Mouse (Mus musculus): Measurements from ENCODE around the gene Exoc3l2. TPM values are rescaled to one million over a fixed set of nuclear protein-coding genes. Genes with fewer than 3 reads are reported as not detected.

Exoc3l2 gene
- 4.9 TPM for polyA plus RNA-seq (2014; fragmentation: Illumina TruSeq; extraction: RNeasy Lipid Tissue Mini Kit (QIAGEN cat#74804); ENCODE audit: low read depth, low replicate concordance)

GRCm38 (mm10) chr7:19462884-19463381, at the start of gene Exoc3l2:
Gene Exoc3l2, plus strand, starts transcription at chr7:19463331.

GRCm38 (mm10) chr7:19458591-19459111, 4.5 kb upstream of the Exoc3l2 start, which contains the start of gene Mark4:
Gene Mark4, minus strand, starts transcription at chr7:19458821.

GRCm38 (mm10) chr7:19508150-19508923, 45.2 kb downstream of the Exoc3l2 start, which contains the start of the genes Bloc1s3 and Trappc6a:
Gene Bloc1s3, minus strand, starts transcription at chr7:19508367.
Gene Trappc6a, plus strand, starts transcription at chr7:19508395.

GRCm38 (mm10) chr7:19517652-19518365, 54.7 kb downstream of the Exoc3l2 start, which contains the start of gene Nkpd1:
Gene Nkpd1, plus strand, starts transcription at chr7:19517838.

Other genes starting within 250 kb of the Exoc3l2 start
- 23.6 TPM for gene Opa3, start 235.0 kb upstream of the Exoc3l2 start, polyA plus RNA-seq (2014; fragmentation: Illumina TruSeq; extraction: RNeasy Lipid Tissue Mini Kit (QIAGEN cat#74804); ENCODE audit: low read depth, low replicate concordance)
- 45.6 TPM for gene Vasp, start 191.5 kb upstream of the Exoc3l2 start, polyA plus RNA-seq (2014; fragmentation: Illumina TruSeq; extraction: RNeasy Lipid Tissue Mini Kit (QIAGEN cat#74804); ENCODE audit: low read depth, low replicate concordance)
- gene Ppm1n, start 183.3 kb upstream of the Exoc3l2 start, polyA plus RNA-seq (2014; fragmentation: Illumina TruSeq; extraction: RNeasy Lipid Tissue Mini Kit (QIAGEN cat#74804); ENCODE audit: low read depth, low replicate concordance): not detected
- 18.4 TPM for gene Rtn2, start 180.7 kb upstream of the Exoc3l2 start, polyA plus RNA-seq (2014; fragmentation: Illumina TruSeq; extraction: RNeasy Lipid Tissue Mini Kit (QIAGEN cat#74804); ENCODE audit: low read depth, low replicate concordance)
- gene Fosb, start 153.3 kb upstream of the Exoc3l2 start, polyA plus RNA-seq (2014; fragmentation: Illumina TruSeq; extraction: RNeasy Lipid Tissue Mini Kit (QIAGEN cat#74804); ENCODE audit: low read depth, low replicate concordance): 4.7 TPM
- 41.4 TPM for gene Ercc1, start 118.6 kb upstream of the Exoc3l2 start, polyA plus RNA-seq (2014; fragmentation: Illumina TruSeq; extraction: RNeasy Lipid Tissue Mini Kit (QIAGEN cat#74804); ENCODE audit: low read depth, low replicate concordance)
- 11.6 TPM for gene Cd3eap, start 103.8 kb upstream of the Exoc3l2 start, polyA plus RNA-seq (2014; fragmentation: Illumina TruSeq; extraction: RNeasy Lipid Tissue Mini Kit (QIAGEN cat#74804); ENCODE audit: low read depth, low replicate concordance)
- 14.2 TPM for gene Ppp1r13l, start 103.6 kb upstream of the Exoc3l2 start, polyA plus RNA-seq (2014; fragmentation: Illumina TruSeq; extraction: RNeasy Lipid Tissue Mini Kit (QIAGEN cat#74804); ENCODE audit: low read depth, low replicate concordance)
- 18.9 TPM for gene Ercc2, start 81.3 kb upstream of the Exoc3l2 start, polyA plus RNA-seq (2014; fragmentation: Illumina TruSeq; extraction: RNeasy Lipid Tissue Mini Kit (QIAGEN cat#74804); ENCODE audit: low read depth, low replicate concordance)
- 21.0 TPM for gene Klc3, start 59.2 kb upstream of the Exoc3l2 start, polyA plus RNA-seq (2014; fragmentation: Illumina TruSeq; extraction: RNeasy Lipid Tissue Mini Kit (QIAGEN cat#74804); ENCODE audit: low read depth, low replicate concordance)
- gene Ckm, start 58.6 kb upstream of the Exoc3l2 start, polyA plus RNA-seq (2014; fragmentation: Illumina TruSeq; extraction: RNeasy Lipid Tissue Mini Kit (QIAGEN cat#74804); ENCODE audit: low read depth, low replicate concordance): 2.2 TPM
- 15.0 TPM for gene Mark4, start 4.5 kb upstream of the Exoc3l2 start, polyA plus RNA-seq (2014; fragmentation: Illumina TruSeq; extraction: RNeasy Lipid Tissue Mini Kit (QIAGEN cat#74804); ENCODE audit: low read depth, low replicate concordance)
- 5.4 TPM for gene Bloc1s3, start 45.0 kb downstream of the Exoc3l2 start, polyA plus RNA-seq (2014; fragmentation: Illumina TruSeq; extraction: RNeasy Lipid Tissue Mini Kit (QIAGEN cat#74804); ENCODE audit: low read depth, low replicate concordance)
- 93.3 TPM for gene Trappc6a, start 45.1 kb downstream of the Exoc3l2 start, polyA plus RNA-seq (2014; fragmentation: Illumina TruSeq; extraction: RNeasy Lipid Tissue Mini Kit (QIAGEN cat#74804); ENCODE audit: low read depth, low replicate concordance)
- gene Nkpd1, start 54.5 kb downstream of the Exoc3l2 start, polyA plus RNA-seq (2014; fragmentation: Illumina TruSeq; extraction: RNeasy Lipid Tissue Mini Kit (QIAGEN cat#74804); ENCODE audit: low read depth, low replicate concordance): 0.21 TPM
- 83.9 TPM for gene Ppp1r37, start 99.7 kb downstream of the Exoc3l2 start, polyA plus RNA-seq (2014; fragmentation: Illumina TruSeq; extraction: RNeasy Lipid Tissue Mini Kit (QIAGEN cat#74804); ENCODE audit: low read depth, low replicate concordance)
- gene Zfp296, start 114.0 kb downstream of the Exoc3l2 start, polyA plus RNA-seq (2014; fragmentation: Illumina TruSeq; extraction: RNeasy Lipid Tissue Mini Kit (QIAGEN cat#74804); ENCODE audit: low read depth, low replicate concordance): 1.5 TPM
- 42.4 TPM for gene Gemin7, start 114.3 kb downstream of the Exoc3l2 start, polyA plus RNA-seq (2014; fragmentation: Illumina TruSeq; extraction: RNeasy Lipid Tissue Mini Kit (QIAGEN cat#74804); ENCODE audit: low read depth, low replicate concordance)
- gene Clasrp, start 141.2 kb downstream of the Exoc3l2 start, polyA plus RNA-seq (2014; fragmentation: Illumina TruSeq; extraction: RNeasy Lipid Tissue Mini Kit (QIAGEN cat#74804); ENCODE audit: low read depth, low replicate concordance): 40.3 TPM
- 12.3 TPM for gene Relb, start 166.1 kb downstream of the Exoc3l2 start, polyA plus RNA-seq (2014; fragmentation: Illumina TruSeq; extraction: RNeasy Lipid Tissue Mini Kit (QIAGEN cat#74804); ENCODE audit: low read depth, low replicate concordance)
- gene Clptm1, start 201.7 kb downstream of the Exoc3l2 start, polyA plus RNA-seq (2014; fragmentation: Illumina TruSeq; extraction: RNeasy Lipid Tissue Mini Kit (QIAGEN cat#74804); ENCODE audit: low read depth, low replicate concordance): 73.8 TPM
- 2.8 TPM for gene Apoc2, start 214.6 kb downstream of the Exoc3l2 start, polyA plus RNA-seq (2014; fragmentation: Illumina TruSeq; extraction: RNeasy Lipid Tissue Mini Kit (QIAGEN cat#74804); ENCODE audit: low read depth, low replicate concordance)
- not detected for gene Gm44805, start 218.1 kb downstream of the Exoc3l2 start, polyA plus RNA-seq (2014; fragmentation: Illumina TruSeq; extraction: RNeasy Lipid Tissue Mini Kit (QIAGEN cat#74804); ENCODE audit: low read depth, low replicate concordance)
- gene Apoc4, start 218.1 kb downstream of the Exoc3l2 start, polyA plus RNA-seq (2014; fragmentation: Illumina TruSeq; extraction: RNeasy Lipid Tissue Mini Kit (QIAGEN cat#74804); ENCODE audit: low read depth, low replicate concordance): 4.9 TPM
- gene Apoc1, start 229.3 kb downstream of the Exoc3l2 start, polyA plus RNA-seq (2014; fragmentation: Illumina TruSeq; extraction: RNeasy Lipid Tissue Mini Kit (QIAGEN cat#74804); ENCODE audit: low read depth, low replicate concordance): 298 TPM
- 3,823 TPM for gene Apoe, start 235.9 kb downstream of the Exoc3l2 start, polyA plus RNA-seq (2014; fragmentation: Illumina TruSeq; extraction: RNeasy Lipid Tissue Mini Kit (QIAGEN cat#74804); ENCODE audit: low read depth, low replicate concordance)